Mouse (Mus musculus) pancreas, adult 10 weeks (tissue): Measurements from ENCODE around the gene Greb1. TPM values are rescaled to one million over a fixed set of nuclear protein-coding genes. Genes with fewer than 3 reads are reported as not detected.

ENCODE experiments used
- polyA plus RNA-seq: library from polyadenylated mRNA; stranded (reverse); fragments of 350-450 nt; fragmentation: Illumina TruSeq; extraction: RNeasy Lipid Tissue Mini Kit (QIAGEN cat#74804); gene quantifications from one replicate; pipeline ENCODE4 v1.2.3, GENCODE M21; 2015; ENCODE audit warnings: low read depth, low replicate concordance; ENCODE audit not compliant: insufficient read depth

Greb1 gene
- polyA plus RNA-seq: not detected

DNA sequence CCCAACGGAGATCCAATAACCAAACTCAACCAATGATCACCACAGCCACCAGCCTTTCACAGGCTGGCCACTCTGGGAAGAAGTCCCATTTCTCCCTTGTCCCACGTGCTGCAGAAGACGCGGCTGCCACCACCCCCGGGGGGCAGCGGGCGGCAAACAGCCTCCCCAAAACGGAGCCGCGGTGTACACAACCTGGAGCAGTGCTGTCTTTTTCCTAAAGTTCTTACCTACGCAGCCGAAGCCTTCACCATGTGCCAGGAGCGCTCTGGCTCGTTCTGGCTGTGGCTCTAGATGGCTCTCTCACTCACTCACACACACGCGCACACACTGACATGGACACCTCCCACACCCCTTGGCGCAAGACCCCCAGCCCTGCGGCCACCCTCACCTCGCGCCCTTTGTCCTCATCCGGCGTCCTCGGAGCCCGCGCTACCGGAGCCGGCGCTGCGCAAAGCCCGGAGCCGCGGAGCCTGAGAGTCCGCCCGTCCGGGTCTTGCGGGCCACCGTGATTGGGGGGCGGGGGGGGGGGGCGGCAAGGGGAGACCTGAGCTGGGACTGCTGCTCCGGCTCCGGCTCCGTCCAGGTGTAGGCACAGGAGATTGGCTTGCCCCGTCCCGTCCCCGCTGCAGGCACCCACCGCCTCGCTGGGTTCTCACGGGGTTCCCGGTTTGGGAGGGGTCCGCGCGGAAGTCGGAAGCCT is at the start of gene Greb1:
Gene Greb1, minus strand, starts transcription at position 628 of the 700 bp plus-strand sequence.

DNA sequence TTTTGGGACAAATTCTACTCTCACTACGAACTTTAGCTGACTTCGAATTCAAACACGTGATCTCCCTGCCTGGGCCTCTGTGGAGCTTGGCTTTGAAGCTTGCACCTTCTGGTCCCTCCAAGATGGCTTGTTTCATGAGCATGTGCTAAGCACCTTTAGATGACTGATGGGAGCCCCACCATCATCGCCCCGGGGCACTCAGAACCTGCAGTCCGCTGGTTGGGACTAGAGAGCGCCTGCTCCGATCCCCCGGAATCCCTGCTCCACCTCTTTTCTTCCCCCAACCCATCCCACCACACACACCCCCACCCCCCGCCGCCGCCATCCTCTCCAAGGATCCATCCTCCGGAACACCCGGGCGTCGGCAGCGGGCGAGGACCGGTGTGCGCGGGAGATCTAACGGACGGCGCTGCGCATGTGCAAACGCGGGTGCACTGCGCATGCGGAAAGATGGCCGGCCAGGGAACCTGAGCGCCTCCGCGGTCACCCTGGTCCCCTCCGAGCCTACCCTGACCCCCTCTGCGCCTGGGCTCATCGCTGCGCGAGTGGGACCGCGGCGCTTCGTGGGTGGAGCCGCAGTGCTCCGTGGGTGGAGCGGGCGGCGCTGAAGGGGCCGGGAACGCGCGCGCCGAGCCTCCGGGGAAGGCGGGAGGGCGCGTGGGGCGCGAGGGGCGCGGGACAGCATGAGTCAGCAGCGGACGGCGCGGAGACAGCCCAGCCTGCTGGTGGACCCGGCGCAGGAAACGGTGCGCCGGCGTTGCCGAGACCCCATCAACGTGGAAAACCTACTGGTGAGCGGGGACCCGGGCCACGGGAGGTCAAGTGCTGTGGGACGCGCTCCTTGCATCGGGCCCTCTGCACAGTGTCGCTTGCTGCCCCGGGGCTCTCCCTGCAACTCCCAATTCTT is 10.1 kb upstream of the Greb1 start, which contains the start of gene E2f6:
Gene E2f6, plus strand, starts transcription at position 439 of the 907 bp plus-strand sequence.

DNA sequence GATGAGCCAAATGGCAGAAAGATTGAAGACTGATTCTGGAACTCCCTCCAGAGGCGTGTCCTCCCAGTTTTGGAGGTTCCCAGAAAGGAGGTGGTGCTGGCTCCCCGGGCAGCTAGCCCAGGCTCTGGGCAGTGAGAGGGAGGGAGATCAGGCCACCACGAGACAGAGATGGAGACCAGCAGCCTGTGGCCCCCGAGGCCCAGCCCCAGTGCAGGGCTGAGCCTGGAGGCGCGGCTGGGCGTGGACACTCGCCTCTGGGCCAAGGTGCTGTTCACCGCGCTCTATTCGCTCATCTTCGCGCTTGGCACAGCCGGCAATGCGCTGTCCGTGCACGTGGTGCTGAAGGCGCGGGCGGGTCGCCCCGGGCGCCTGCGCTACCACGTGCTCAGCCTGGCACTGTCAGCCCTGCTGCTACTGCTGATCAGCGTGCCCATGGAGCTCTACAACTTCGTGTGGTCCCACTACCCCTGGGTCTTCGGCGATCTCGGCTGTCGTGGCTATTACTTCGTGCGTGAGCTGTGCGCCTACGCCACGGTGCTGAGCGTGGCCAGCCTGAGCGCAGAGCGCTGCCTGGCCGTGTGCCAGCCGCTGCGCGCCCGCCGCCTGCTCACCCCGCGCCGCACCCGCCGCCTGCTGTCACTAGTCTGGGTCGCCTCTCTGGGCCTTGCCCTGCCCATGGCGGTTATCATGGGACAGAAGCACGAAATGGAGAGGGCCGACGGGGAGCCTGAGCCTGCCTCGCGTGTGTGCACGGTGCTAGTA is 147.2 kb downstream of the Greb1 start, which contains the start of gene Ntsr2:
Gene Ntsr2, plus strand, starts transcription at position 51 of the 762 bp plus-strand sequence.

Other genes starting within 250 kb of the Greb1 start
- gene Lpin1, start 189.9 kb downstream of the Greb1 start, polyA plus RNA-seq: 2.6 TPM
- gene Ntsr2, start 147.5 kb downstream of the Greb1 start, polyA plus RNA-seq: not detected
- gene E2f6, start 10.1 kb upstream of the Greb1 start, polyA plus RNA-seq: 5.3 TPM
- gene Rock2, start 94.0 kb upstream of the Greb1 start, polyA plus RNA-seq: 9.1 TPM
- gene Pqlc3, start 199.5 kb upstream of the Greb1 start, polyA plus RNA-seq: 2.2 TPM
- gene 2410004P03Rik, start 210.8 kb upstream of the Greb1 start, polyA plus RNA-seq: not detected